Mouse (Mus musculus) layer of hippocampus, adult 8-10 months (tissue): ENCODE data around the gene Tefm. TPM values are rescaled to one million over a fixed set of nuclear protein-coding genes. Genes with fewer than 3 reads are reported as not detected.
A peak's percentile ranks its signal among the peaks of the same experiment; 100 is the strongest.

Source experiments
- DNase-seq, 2 experiments: peaks; one replicate each; pipeline ENCODE4 v3.0.0; 2022; ENCODE audit warnings: low spot score in 2 of 2
- total RNA-seq, 4 experiments: library from RNA; stranded (reverse); gene quantifications; 2 replicates each; pipeline ENCODE4 v1.2.4; 2022

The Tefm gene
- total RNA-seq, 4 experiments from 2014 or later: 10.1 to 12.9 (median 11.5) TPM

GRCm38 (mm10) chr11:80098444-80099056 is 43.4 kb downstream of the Tefm start:
- no peak for DNase-seq

GRCm38 (mm10) chr11:80090555-80091164 is 51.3 kb downstream of the Tefm start:
- no peak for DNase-seq

- no peak for DNase-seq
These were observed 52.2 kb downstream of the Tefm start for GRCm38 (mm10) chr11:80089817-80090214.

- DNase-seq: peak; percentile 58 to 87
These were observed 52.8 kb downstream of the Tefm start, which contains the start of gene Atad5 for GRCm38 (mm10) chr11:80088917-80089816. Atad5 (plus strand) TSS chr11:80089400.

- peak; percentile 52 to 84 for DNase-seq
These were observed 55.1 kb downstream of the Tefm start for GRCm38 (mm10) chr11:80086844-80087243.

Other genes starting within 250 kb of the Tefm start
- gene Utp6, start 179.8 kb downstream of the Tefm start, total RNA-seq: 10 to 100 TPM; 25.7 to 35.9 (median 28.6) TPM
- gene Suz12, start 149.1 kb downstream of the Tefm start, total RNA-seq: 10 to 100 TPM; 35.1 to 45.0 (median 42.2) TPM
- gene Crlf3, start 61.2 kb downstream of the Tefm start, total RNA-seq: 10 to 100 TPM; 18.9 to 24.8 (median 22.4) TPM
- gene Atad5, start 52.8 kb downstream of the Tefm start, total RNA-seq: 1 to 10 TPM; 2.8 to 4.7 (median 3.3) TPM
- 10 to 100 TPM in 2 of 4 experiments, 1 to 10 TPM in 2; 6.9 to 15.1 (median 9.9) TPM for gene Adap2, start 11.9 kb upstream of the Tefm start, total RNA-seq
- gene Rnf135, start 41.7 kb upstream of the Tefm start, total RNA-seq: 1 to 10 TPM; 4.9 to 7.3 (median 5.6) TPM
- gene Rhot1, start 66.8 kb upstream of the Tefm start, total RNA-seq: 10 to 100 TPM; 61.3 to 76.0 (median 67.7) TPM
- gene Rhbdl3, start 158.7 kb upstream of the Tefm start, total RNA-seq: 10 to 100 TPM; 26.0 to 29.6 (median 28.2) TPM
- gene 5730455P16Rik, start 235.9 kb upstream of the Tefm start, total RNA-seq: 10 to 100 TPM; 51.4 to 57.8 (median 53.7) TPM
- 100 to 1,000 TPM; 119 to 202 (median 151) TPM for gene Zfp207, start 241.1 kb upstream of the Tefm start, total RNA-seq